Comparison of ENCODE assay signal across 8 mouse cellular contexts in genomic region chr9:43221643-43222428, GRCm38 (mm10). TPM values are rescaled to one million over a fixed set of nuclear protein-coding genes. Genes with fewer than 3 reads are reported as not detected.
A peak's percentile ranks its signal among the peaks of the same experiment; 100 is the strongest.
DNase-seq lines count a peak whose midpoint lies in the region; ATAC-seq and TF ChIP-seq lines count a peak whose summit lies in the region.

No protein-coding gene starts in this region.

- no peak overlapping the region for H3K4me2 ChIP-seq in heart, postnatal 0 days (ENCODE audit: low read depth, low read length)

- H3K4me3 ChIP-seq in bone marrow, adult 2 months (replicated peaks; ENCODE audit: control insufficient read depth, low read depth, low read length): no peak overlapping the region
- no peak overlapping the region for H3K4me3 ChIP-seq in embryonic fibroblast, embryonic 13.5 days (ENCODE audit: insufficient read depth, low read length)
- H3K4me3 ChIP-seq in heart, postnatal 0 days (ENCODE audit: low read depth, low read length): no peak overlapping the region
- H3K4me3 ChIP-seq in lung, adult 2 months (replicated peaks; ENCODE audit: extremely low read depth, low read depth, low read length): no peak overlapping the region

- no peaks in the 10 kb centered on the region for H3K4me1 ChIP-seq in bone marrow, adult 2 months (ENCODE audit: control insufficient read depth, insufficient read depth, low read length)
- H3K4me1 ChIP-seq in embryonic fibroblast, embryonic 13.5 days (ENCODE audit: control insufficient read depth, insufficient read depth, low read length): no peaks in the 10 kb centered on the region
- peaks cover 6% of the 10 kb centered on the region for H3K4me1 ChIP-seq in heart, postnatal 0 days (ENCODE audit: control insufficient read depth, insufficient read depth)
- H3K4me1 ChIP-seq in lung, adult 2 months (ENCODE audit: control insufficient read depth, insufficient read depth, low read length): no peaks in the 10 kb centered on the region; the same call in 1 of the 2 replicates

- WGBS in bone marrow, adult 2 months: 61% methylated on average over 18 of the region's 18 CpGs
- 48% methylated on average over 18 of the region's 18 CpGs for WGBS in heart, postnatal 0 days
- 52% methylated on average over 18 of the region's 18 CpGs for WGBS in lung, adult 2 months

- peaks cover 6% of the 10 kb centered on the region; the same call in 1 of the 2 replicates for H3K36me3 ChIP-seq in heart, postnatal 0 days (replicated peaks; ENCODE audit: control insufficient read depth, insufficient read depth, low read length)

- no peak for TF ChIP-seq POLR2A in bone marrow, adult 2 months (IDR thresholded peaks at IDR 0.05; ENCODE audit: borderline replicate concordance, control insufficient read depth, low read depth, low read length)
- TF ChIP-seq POLR2A in embryonic fibroblast, embryonic 13.5 days (IDR thresholded peaks at IDR 0.05; ENCODE audit: low read depth, low read length): no peak
- no peak for TF ChIP-seq POLR2A in lung, adult 2 months (IDR thresholded peaks at IDR 0.05; ENCODE audit: borderline replicate concordance, extremely low read depth, low read depth, low read length)

- no peak overlapping the region for H3K27ac ChIP-seq in bone marrow, adult 2 months (ENCODE audit: control insufficient read depth, insufficient read depth, low read depth, low read length, poor library complexity)
- H3K27ac ChIP-seq in embryonic fibroblast, embryonic 13.5 days (ENCODE audit: insufficient read depth, low read length): no peak overlapping the region
- H3K27ac ChIP-seq in heart, postnatal 0 days (ENCODE audit: low read depth): no peak overlapping the region

- DNase-seq in CD8-positive naive resting alpha-beta T cell, adult 2 months (ENCODE audit: low read depth in 2 of 2, low spot score in 2 of 2): peak; percentile 7 to 56
- DNase-seq in heart, postnatal 0 days (ENCODE audit: low spot score): peak; percentile 68
- DNase-seq in kidney, postnatal 4 days: peak; percentile 93 to 94
- peak; percentile 79 for DNase-seq in lung, adult 2 months
- peak; percentile 89 for DNase-seq in ovary, postnatal 14 days (ENCODE audit: low spot score)
- peak; percentile 54 to 72 for DNase-seq in thymus, postnatal 36 days

- peak; percentile 67; the same call in 1 of the 2 replicates for ATAC-seq in heart, postnatal 0 days (ENCODE audit: insufficient read depth, low read depth)

- no peaks in the 10 kb centered on the region for H3K27me3 ChIP-seq in heart, postnatal 0 days (ENCODE audit: control insufficient read depth, insufficient read depth, low read length)

- no peak for TF ChIP-seq EP300 in heart, postnatal 0 days (IDR thresholded peaks at IDR 0.05; ENCODE audit: low read depth)

- no peaks in the 10 kb centered on the region for H3K9me3 ChIP-seq in heart, postnatal 0 days (replicated peaks; ENCODE audit: control insufficient read depth, low read length)

- no peak overlapping the region for H3K9ac ChIP-seq in heart, postnatal 0 days (replicated peaks; ENCODE audit: low read depth, low read length)

- TF ChIP-seq CTCF in bone marrow, adult 2 months (IDR thresholded peaks at IDR 0.05; ENCODE audit: control insufficient read depth, insufficient read depth, low read length): peak; percentile 75
- TF ChIP-seq CTCF in embryonic fibroblast, embryonic 13.5 days (IDR thresholded peaks at IDR 0.05; ENCODE audit: borderline replicate concordance, insufficient read depth, low read length): peak; percentile 39; the same call in 1 of the 2 replicates
- peak; percentile 92 for TF ChIP-seq CTCF in heart, postnatal 0 days (IDR thresholded peaks at IDR 0.05; ENCODE audit: low read depth)
- TF ChIP-seq CTCF in lung, adult 2 months (IDR thresholded peaks at IDR 0.05; ENCODE audit: insufficient read depth, low read length): peak; percentile 88

RNA-seq across cellular contexts. Expression of gene Pou2f3, which starts 11.7 kb away (rescaled TPM):
- 0.77 TPM in 1 of 2 replicates, not detected in the other for polyA plus RNA-seq in bone marrow, adult 2 months (2011; ENCODE audit: insufficient read depth, insufficient read length, low replicate concordance, missing spikeins)
- polyA plus RNA-seq in embryonic fibroblast, embryonic 13.5 days (2011; ENCODE audit: insufficient read length, low read depth, missing spikeins): not detected in 2 replicates
- not detected in 2 replicates for total RNA-seq in heart, postnatal 0 days (2014; rRNA removed; ENCODE audit: low replicate concordance)
- 0.08 and 0.10 TPM in 2 replicates for polyA plus RNA-seq in heart, postnatal 0 days (2015; fragmentation: Nextera tagmentation; extraction: Ambion mirVana)
- polyA plus RNA-seq in lung, adult 2 months (2012; rRNA removed): 0.07 and 0.46 TPM in 2 replicates

RNA-seq across cellular contexts. Expression of gene Oaf, which starts 17.9 kb away (rescaled TPM):
- 15.8 and 17.9 TPM in 2 replicates for polyA plus RNA-seq in bone marrow, adult 2 months (2011; ENCODE audit: insufficient read depth, insufficient read length, low replicate concordance, missing spikeins)
- 147 and 210 TPM in 2 replicates for polyA plus RNA-seq in embryonic fibroblast, embryonic 13.5 days (2011; ENCODE audit: insufficient read length, low read depth, missing spikeins)
- 15.6 and 26.6 TPM in 2 replicates for total RNA-seq in heart, postnatal 0 days (2014; rRNA removed; ENCODE audit: low replicate concordance)
- polyA plus RNA-seq in heart, postnatal 0 days (2015; fragmentation: Nextera tagmentation; extraction: Ambion mirVana): 20.7 and 22.4 TPM in 2 replicates
- polyA plus RNA-seq in lung, adult 2 months (2012; rRNA removed): 9.2 and 10.1 TPM in 2 replicates

Comparison
In these comparisons a context has a peak if more than half of its experiments do, and no peak if none do; other contexts are left out.
1. DNase-seq: peak in every context shown above with its lines; median percentile 94 in kidney, postnatal 4 days; 89 in ovary, postnatal 14 days; 79 in lung, adult 2 months; 68 in heart, postnatal 0 days; 63 in thymus, postnatal 36 days; 32 in CD8-positive naive resting alpha-beta T cell, adult 2 months.
2. CTCF ChIP-seq: peak in every context shown above with its lines; median percentile 92 in heart, postnatal 0 days; 88 in lung, adult 2 months; 75 in bone marrow, adult 2 months; 39 in embryonic fibroblast, embryonic 13.5 days.